Mouse (Mus musculus) monocyte, adult 2 months (primary cell): ENCODE data around the gene Rin3.

Experiments
- DNase-seq, 2 experiments: peaks; one replicate each; pipeline ENCODE4 v3.0.0; 2022; ENCODE audit warnings: low spot score in 2 of 2, low read depth in 1 of 2

Gene Rin3

DNA sequence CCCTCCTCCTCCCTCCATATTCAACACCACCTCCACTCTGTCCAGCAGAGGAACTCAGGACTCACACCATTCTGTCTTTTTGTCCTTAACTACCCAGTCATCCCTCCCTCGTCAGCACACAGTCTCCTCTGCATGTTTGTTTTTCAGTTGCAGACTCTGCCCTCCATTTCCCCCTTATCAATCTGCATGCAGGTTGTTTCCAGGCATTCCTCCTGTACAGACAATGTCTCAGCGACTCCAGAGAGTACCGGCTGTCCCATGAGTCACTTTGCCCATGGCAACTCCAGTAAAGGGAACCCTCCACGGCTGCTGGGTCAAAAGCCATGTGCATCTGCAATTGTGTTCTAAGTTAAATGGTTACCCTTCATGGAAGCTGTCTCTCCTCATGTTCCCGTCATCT, 16.4 kb downstream of the Rin3 start:
- DNase-seq: no peak

DNA sequence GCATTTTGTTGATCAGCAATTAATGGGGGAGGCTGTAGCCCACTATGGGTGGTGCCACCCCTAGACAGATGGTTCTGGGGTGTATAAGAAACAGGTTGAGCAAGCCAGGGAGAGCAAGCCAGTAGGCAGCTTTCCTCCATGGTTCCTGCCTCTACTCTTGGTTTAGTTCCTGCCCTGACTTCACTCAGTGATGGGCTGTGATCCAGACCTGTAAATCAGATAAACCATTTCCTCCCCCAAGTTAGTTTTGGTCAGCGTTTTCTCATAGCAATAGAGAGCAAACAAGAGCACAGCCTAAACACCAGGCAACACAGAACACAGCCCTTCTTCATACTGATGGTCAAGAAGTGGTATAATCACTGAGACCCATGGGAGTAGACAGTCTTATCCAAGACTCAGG, 18.7 kb downstream of the Rin3 start:
- DNase-seq: no peak

DNA sequence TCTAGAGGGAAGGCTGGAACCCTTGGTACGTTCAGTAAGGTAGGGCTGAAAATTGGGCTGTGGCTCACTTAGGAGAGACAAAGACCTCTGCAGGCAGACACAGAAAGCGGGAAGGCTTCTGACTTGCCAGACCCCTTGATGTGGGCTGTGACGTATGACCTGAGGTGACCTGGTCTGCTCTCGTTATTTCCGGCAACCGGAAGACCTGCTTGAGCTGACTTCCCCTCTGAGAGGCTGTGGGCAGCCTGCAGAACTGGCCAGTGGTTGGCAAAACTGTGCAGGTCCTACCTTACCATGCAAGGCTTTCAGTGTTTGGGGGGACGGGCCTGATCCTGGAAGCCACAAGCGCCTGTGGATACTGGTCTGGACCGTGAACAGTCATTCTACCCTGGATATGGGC, 19.5 kb downstream of the Rin3 start:
- DNase-seq: no peak

DNA sequence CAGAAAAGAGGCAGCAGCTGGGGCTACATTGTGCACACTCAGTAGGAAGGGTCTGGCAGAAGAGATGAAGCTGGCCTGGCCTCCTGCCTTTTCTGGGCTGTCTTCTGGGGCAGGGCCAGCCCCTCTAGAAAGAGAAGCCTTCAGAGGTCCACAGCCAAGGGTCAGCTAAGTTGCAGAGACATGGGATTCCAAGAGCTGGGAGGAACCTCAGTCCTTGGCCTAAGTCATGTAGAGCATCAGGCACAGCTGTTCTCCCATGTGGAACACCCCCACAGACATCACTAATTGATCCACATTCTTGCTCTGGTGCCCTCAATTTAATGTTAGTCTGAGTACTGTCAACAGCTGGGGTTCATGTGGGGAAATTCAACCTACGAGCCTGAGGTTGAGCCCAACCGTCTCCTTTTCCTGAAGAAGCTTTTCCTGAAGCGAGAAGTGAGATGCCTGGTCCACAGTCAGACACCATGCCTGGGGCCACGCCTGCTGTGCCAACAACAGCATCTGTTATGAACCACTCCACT, 20.0 kb downstream of the Rin3 start:
- no peak for DNase-seq

DNA sequence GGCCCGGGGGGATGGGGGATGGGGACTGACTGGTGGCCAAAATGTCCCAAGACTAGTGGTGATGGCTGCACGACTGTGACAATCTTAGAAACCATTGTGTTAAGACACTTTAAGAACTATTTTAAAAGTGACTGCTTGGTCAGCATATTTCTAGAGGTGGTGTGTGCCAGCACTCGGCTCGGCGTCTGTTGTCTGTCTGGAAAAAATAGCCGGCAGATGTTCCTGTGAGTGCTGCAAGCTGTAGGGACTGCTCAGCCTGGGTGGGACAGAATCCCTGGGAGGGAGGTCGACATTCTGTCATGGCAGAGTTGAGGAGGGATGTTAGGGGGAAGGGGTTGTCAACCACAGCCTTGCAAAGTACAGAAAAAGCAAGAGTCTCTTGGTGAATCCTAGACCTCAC, 21.0 kb downstream of the Rin3 start:
- no peak for DNase-seq

DNA sequence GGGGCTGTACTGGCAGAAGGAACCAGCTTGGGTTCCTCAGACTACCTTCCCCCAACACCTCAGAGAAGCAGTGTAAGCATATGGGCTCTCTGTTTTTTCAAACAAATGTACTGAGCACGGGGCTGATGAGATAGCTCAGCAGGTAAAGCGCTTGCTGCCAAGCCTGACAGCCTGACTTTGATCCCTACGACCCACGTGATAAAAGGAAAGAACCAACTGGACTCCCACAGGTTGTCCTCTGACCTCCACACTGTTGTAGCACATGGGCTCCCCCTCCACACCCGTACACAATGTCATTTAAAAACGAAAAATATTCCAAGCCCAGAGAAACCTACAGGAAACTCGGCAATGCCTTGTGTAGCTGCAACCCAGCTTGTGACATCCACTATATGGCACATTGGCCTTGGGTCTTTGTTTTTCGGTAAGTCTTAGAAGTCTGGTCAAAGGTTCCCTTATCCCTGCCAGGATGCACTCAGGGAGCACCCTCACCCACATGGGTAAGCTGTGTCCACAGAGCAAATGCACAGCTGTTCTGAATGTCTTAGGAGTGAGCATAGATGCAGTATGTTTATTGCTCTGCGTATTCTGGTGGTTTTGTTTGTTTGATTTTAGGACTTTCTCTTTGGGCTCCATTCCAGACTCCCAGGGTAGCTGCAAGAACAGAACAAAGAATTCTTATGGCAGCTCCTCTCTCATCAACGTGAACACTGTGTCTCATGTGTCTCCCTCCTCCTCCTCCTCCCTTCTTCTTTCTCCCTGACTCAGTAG, 22.4 kb downstream of the Rin3 start:
- no peak for DNase-seq

DNA sequence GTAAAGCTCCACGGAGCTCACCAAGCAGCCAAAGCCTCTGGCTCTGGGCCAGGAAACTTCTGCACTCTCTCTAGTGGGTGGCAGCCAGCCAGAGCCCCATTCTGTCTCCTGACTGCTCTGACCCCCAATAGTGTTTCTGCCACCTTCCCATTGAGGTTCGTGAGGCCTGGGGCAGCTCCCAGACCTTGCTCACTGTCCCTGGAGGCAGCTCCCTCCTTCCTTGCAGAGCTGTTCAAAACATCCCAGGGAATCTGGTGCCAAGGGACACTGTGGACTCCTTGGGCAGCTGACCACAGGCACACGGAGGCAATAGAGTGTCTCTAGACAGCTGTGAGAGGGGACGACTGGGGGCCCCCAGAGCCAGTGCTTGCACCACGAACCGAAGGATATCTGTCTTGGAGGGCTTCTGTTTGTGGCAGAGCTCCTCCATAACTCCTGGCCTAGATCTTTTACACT, 25.2 kb downstream of the Rin3 start:
- no peak for DNase-seq

DNA sequence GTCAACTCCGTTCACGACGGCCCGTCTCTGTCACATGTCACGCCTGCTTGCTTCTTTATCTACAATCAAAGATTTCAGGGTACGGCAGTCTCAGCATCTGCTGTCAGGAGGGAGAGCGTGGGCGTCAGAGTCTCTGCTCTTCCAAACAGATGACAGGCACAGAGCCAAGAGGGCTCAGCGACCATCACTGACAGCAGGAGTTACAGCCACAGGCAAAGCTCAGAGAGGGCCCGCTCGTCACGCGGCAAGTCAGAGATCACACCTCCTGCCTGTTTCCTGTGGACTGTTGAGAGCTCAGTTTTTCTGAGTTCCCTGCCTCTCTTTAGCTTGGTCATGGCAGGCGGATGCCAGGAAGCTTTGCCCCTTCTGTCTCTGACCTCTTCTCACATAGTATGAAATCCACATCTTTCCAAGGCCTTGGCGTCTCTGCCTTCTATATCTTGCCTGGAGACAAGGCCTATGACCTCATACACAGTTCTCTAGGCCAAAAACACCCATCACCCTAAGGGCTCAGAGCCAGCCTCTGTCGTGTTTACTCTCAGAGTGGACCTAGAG, 25.7 kb downstream of the Rin3 start:
- no peak for DNase-seq

DNA sequence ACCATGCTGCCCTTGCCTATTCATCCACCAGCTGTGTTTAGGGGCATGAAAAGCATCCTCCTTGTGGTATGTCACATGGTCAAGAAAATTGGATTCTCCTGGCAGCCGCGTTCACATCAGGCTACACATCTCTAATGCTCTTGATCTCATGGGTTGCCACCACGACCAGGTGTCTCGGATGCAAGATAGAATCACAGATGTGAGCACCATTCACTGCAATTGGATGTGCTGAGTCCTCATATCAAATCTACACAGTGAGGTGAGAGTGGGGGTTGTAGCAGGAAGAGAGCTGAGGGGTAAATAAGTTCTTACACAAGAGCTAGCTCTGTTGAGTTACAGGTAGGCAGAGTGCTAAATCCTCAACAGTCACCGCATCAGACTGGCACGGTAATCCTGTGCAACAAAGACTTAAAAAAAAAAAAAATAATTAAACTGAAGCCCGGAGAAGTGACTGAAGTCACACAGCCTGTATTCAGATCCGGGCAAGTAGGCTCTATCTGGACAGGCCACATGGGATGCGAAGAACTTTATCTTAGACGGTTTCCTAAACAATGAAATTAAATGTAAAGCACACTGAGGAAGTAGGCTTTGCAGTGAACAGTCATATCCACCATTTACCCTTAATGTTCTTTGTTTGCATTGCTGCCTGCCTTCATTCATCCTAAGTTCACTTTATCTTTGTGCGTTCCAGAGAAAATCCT, 26.4 kb downstream of the Rin3 start:
- DNase-seq: no peak

DNA sequence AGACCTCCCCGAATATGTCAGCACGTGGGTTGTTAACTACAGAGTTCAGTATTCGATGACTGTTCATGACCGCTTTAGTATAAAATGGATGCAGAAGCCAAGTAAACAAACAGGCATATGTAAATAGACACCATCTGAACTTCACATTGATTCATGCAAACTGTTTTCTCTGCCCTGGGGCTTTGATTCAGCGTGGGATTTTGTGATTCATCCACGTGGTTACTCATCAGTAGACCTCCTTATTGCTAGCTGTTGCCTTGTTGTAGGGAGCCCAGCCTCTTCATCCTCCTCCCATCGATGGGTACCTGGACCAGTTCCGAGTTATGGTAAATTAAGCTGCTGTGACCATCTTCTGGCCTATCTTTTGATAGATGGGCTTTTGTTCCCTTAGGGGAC, 26.9 kb downstream of the Rin3 start:
- DNase-seq: no peak

DNA sequence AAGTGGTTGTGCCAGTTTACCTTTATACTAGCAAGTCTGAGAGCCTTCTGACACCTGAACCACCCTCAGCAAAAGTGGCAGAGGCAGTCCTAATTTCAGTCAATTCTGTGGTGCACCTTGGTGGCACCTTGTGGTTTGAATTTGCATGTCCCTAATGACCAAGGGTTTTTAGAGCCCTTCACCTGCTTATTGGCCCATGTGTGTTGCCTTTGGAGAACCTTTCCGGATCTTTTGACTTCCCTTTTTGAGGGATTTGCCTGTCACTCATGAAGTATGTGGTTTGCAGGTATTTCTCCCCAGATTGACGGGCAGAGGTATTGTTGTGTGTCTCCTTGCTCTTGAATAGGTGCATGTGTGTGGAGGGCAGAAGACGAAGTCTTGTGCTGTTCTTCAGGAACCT, 27.4 kb downstream of the Rin3 start:
- no peak for DNase-seq

DNA sequence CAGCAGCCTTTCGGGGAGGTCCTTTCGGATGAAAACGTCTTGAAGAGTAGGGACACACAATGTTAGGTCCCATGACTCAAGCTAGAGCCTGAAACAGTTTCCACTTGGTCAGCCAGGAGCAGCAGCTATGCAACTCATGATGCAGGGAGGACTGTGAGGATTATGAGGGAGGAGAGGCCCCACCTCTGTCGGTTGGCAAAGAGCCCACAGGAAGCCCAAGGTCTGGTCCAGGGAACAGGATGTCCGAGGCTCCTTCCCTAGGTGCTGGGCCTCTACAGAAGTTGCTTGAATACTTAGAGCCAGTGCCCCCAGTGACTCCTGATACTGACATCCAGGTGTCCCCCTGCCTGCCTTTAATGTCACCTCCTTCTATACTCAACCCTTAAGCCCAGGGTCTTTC, 28.6 kb downstream of the Rin3 start:
- no peak for DNase-seq

DNA sequence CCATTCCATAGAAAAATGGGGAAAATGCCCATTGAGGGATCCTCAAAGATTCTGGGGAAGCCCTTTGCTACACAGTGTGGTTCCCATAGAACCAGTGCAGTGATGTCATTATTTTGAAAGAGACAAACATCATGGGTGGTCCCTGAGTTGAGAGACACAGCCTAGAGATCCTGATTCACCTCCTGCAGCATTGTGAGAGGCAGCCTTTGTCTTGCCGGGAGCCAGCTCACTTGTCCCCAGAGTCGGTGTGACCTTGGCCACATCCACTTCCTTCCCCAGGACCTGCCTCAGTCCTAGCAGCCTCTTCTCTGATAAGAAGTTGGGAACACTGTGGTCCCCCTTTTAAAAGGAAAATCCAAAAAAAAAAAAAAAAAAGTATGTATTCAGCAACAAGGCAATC, 36.3 kb downstream of the Rin3 start:
- DNase-seq: no peak

DNA sequence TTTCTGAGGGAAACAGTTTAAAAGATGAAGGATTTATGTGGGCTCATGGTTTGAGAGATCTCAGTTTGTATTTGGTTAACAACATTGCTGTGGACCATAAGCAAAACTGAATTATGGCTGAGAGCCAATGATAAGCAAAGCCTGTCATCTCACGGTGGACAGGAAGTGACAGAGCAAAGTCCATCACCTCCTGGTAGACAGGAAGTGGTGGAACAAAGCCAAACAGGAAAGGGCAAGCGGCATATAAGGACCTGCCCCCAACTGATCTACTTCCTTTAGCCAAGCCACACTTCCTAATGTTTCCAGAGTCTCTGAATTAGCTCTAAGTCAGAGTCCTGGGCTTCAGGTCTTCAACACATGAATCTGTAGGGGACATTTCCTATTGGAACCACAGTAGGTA, 37.1 kb downstream of the Rin3 start:
- no peak for DNase-seq

DNA sequence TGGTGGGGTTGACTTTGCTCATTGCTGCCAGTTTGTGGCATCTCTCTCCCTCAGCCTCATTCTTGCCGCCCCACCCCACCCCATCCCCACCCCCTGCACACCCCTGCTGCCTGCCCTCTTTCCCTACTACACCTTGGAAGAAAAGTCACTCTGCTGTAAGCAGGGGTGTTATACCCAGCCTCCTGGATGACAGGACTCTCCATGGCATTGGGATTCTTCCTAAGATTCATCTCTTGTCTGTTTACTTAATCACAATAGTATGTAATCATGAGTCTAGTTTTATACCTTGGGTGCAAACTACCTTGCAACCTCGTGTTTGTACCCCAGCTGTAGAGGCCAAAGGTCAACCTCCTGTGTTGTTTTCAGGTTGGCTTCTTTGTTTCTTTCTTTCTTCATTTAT, 37.5 kb downstream of the Rin3 start:
- no peak for DNase-seq

DNA sequence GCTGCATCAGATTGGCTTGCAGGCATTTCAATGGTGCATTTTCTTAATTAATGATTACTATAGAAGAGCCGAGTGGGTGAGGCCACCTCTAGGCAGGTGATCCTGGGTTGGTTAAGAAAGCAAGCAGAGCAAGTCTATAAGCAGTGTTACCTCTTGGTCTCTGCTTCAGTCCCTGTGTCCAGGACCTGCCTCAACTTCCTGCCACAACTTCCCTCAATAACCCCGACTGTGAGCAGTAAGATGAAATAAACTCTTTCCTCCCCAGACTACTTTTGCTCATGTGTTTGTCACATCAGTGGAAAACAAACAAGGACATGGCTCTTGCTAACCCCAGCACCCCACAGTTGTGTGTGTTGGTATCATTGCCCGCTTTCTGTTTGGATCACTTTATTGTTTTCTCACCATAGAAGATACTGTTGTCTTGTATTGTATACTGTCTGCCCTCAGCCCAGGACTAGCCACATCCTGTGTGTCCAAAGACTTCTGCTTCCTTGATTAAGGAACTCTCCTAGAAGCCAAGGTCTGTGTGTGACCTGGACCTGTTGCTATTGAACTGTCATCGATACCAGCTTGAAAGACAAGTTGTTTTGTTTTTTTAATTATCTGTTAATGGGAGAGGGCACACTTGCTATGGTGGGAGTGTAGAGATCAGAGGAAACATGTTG, 38.3 kb downstream of the Rin3 start:
- DNase-seq: no peak

DNA sequence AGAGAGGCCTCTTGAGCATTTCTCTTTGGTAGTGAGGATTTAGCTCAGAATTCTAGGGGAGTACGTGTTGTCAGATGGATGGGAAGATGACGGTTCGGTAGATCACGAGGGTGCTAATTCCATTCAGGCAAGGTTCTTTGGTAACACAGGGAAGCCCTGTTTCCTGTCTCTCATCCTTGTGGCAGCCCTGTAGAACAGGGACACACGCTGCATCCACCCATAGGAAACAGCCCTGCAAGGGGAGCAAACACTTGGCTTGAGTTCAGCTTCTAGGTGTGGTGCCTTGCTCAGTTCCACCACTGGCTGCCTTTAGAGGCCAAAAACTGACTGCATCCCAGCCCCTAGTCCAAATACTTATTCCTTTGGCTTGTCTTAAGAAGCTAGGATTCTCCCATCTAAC, 39.0 kb downstream of the Rin3 start:
- no peak for DNase-seq

DNA sequence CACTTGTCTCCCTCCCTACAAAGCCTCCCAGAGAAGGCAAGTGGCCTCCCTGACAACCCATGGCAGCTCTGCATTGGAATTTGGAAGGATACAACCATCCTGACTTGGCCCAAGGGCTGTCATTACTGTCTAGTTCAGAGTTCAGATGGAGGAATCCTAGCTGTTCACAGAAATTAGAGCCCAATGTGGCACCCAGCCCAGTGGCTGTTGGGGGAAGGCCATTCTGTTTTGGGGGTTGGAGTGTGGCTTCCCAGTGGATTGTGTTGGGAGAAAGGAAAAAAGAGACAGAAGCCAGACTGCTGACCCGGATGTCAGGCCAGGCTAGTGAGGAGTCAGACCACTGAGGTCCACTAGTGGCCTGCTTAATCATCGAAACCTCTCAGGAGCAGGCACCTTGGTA, 40.5 kb downstream of the Rin3 start:
- DNase-seq: no peak

DNA sequence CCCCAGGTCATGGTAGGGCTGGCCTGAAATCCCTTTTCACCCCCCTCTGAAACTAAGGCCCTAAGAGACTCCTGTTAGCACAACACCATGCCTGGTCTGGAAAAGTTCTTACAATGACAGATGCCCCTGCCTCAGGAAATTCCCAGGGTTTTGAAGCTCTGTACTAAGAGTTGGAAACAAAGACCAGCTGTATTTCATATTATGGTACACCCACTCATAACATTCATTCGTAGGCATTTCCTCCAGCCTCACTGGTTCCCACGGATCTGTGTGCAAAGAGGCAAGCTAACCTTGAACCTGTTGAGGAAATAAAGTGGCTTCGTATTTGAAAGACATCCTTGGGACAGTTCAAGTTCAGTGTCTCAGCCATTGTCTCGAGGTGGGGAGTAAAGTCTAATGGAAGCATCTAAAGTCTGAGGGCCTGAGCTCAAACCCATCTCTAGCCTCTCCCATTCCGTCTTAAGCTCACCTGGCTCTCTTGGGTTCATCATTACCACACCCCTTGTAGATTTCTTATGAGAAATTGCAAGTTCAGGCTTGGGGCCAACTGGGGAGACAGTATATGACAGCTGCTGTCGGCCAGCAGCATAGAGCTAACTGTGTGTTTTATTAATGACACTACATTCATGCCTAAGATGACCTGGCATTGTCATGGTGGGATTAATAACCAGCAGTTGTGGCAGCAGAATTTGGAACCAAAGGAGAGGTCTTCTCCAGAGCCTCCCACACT, 41.5 kb downstream of the Rin3 start:
- DNase-seq: no peak

DNA sequence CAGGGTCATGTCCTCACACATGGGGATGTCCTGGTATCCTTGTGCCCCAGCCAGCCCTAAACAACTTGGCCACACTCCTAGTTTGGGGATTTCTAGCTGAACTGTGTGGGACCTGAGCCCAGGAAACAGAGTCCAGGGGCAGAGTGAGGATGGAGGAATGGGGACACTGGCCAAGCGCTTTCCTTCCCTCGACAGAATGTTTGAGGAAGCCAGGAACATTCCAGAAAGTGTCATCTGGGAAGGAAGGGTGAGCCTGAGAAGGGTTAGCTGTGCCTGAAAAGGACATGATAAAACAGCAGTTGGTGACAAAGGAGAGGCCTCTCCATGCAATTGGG, 42.0 kb downstream of the Rin3 start:
- DNase-seq: no peak

DNA sequence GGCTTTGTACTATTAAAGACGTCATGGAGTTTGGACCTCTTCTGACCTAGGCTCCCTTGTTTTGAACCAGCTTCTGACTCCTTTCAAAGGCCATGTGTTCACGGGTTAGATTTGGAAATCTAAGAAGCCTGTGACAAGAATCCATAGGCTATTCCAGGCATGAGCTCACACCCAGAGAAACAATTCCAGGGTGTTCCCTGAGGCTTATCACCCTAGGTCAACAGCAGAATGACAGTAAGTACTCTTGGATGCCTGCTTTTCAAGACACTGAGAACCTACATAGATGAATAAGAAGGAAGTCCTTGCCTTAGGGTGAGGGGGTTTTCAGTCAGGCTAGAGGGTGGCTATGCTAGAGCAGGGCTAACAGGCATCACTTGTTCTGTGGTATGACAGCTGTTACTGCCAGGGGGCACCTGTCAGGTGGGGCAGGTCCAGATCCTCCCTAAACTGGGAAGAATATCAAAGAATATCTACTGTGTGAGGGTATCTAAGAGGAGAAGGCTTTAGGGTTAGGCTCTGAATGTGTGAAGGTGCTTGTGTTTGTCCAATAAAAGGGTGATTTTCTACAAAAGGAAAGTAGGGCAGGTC, 44.0 kb downstream of the Rin3 start:
- no peak for DNase-seq
